Mouse (Mus musculus) ES-E14 (cell line): ENCODE data around the gene Xpr1. TPM values are rescaled to one million over a fixed set of nuclear protein-coding genes. Genes with fewer than 3 reads are reported as not detected.

Source experiments
- DNase-seq: peaks from one replicate; pipeline ENCODE4 v3.0.0-alpha.2; 2013; ENCODE audit warnings: low read depth, low spot score
- H3K27ac ChIP-seq: 2 replicates; pipeline ENCODE4 v1.5.1; 2012; ENCODE audit warnings: low read depth, mild to moderate bottlenecking, low read length, moderate library complexity, mixed read lengths; ENCODE audit not compliant: poor library complexity, insufficient read depth, severe bottlenecking
- H3K36me3 ChIP-seq: 2 replicates; pipeline ENCODE4 v1.6.1; 2012; ENCODE audit warnings: mild to moderate bottlenecking, low read length, moderate library complexity, mixed read lengths; ENCODE audit not compliant: control insufficient read depth, poor library complexity, insufficient read depth, severe bottlenecking
- H3K4me1 ChIP-seq, 2 experiments: fragments of 150-350 bp in 1 of 2; sonication (generic) in 1 of 2; 2 replicates each; pipeline ENCODE4 v1.6.1; 2012; ENCODE audit warnings: low read length in 2 of 2, mild to moderate bottlenecking in 1 of 2, mixed read lengths in 1 of 2; ENCODE audit not compliant: control insufficient read depth in 2 of 2, insufficient read depth in 2 of 2, poor library complexity in 1 of 2
- H3K4me3 ChIP-seq, 2 experiments: fragments of 150-350 bp in 1 of 2; sonication (generic) in 1 of 2; 2 replicates each; pipeline ENCODE4 v1.5.1; 2012; ENCODE audit warnings: low read length in 2 of 2, low read depth in 1 of 2, mild to moderate bottlenecking in 1 of 2, mixed read lengths in 1 of 2; ENCODE audit not compliant: insufficient read depth in 1 of 2, poor library complexity in 1 of 2, severe bottlenecking in 1 of 2
- H3K9ac ChIP-seq: 2 replicates; pipeline ENCODE4 v1.6.1; 2012; ENCODE audit warnings: low read depth, mild to moderate bottlenecking, low read length, mixed read lengths; ENCODE audit not compliant: poor library complexity, insufficient read depth, severe bottlenecking
- H3K9me3 ChIP-seq: fragments of 150-350 bp; sonication (generic); 2 replicates; pipeline ENCODE4 v1.6.1; 2012; ENCODE audit warnings: low read depth, mild to moderate bottlenecking, low read length; ENCODE audit not compliant: control insufficient read depth, insufficient read depth
- CHD2 ChIP-seq: IDR thresholded peaks from 2 replicates; pipeline ENCODE4 v1.6.1; 2014; ENCODE audit warnings: mild to moderate bottlenecking, low read depth, low read length, inconsistent platforms
- HCFC1 ChIP-seq: IDR thresholded peaks from 2 replicates; pipeline ENCODE4 v1.6.1; 2012; ENCODE audit warnings: low read length, inconsistent platforms, borderline replicate concordance; ENCODE audit not compliant: insufficient read depth
- MAFK ChIP-seq: IDR thresholded peaks from 2 replicates; pipeline ENCODE4 v1.6.1; 2014; ENCODE audit warnings: mild to moderate bottlenecking, low read depth, low read length, inconsistent platforms; ENCODE audit not compliant: insufficient read depth
- ZC3H11A ChIP-seq: IDR thresholded peaks from 2 replicates; pipeline ENCODE4 v1.6.1; 2012; ENCODE audit warnings: low read depth, mild to moderate bottlenecking, inconsistent platforms, low read length, borderline replicate concordance
- ZNF384 ChIP-seq: IDR thresholded peaks from 2 replicates; pipeline ENCODE4 v1.6.1; 2012; ENCODE audit warnings: low read depth, low read length, inconsistent platforms
- in situ Hi-C, 2 experiments: fragments of 600-800 bp; cut with MboI; formaldehyde crosslinking; loops; one replicate each; pipeline ENCODE4 v1.15.1; 2025; ENCODE audit warnings: low sequenced_read_pairs in 2 of 2, inconsistent platforms in 1 of 2; ENCODE audit not compliant: unreplicated experiment in 2 of 2
- total RNA-seq: library from RNA; depleted of rRNA; stranded (reverse); fragments of 300-350 nt; gene quantifications from 2 replicates; pipeline ENCODE4 v1.2.3, GENCODE M21; 2012; rRNA removed

Gene Xpr1
- total RNA-seq, 1 experiment, result 13.5 TPM

DNA sequence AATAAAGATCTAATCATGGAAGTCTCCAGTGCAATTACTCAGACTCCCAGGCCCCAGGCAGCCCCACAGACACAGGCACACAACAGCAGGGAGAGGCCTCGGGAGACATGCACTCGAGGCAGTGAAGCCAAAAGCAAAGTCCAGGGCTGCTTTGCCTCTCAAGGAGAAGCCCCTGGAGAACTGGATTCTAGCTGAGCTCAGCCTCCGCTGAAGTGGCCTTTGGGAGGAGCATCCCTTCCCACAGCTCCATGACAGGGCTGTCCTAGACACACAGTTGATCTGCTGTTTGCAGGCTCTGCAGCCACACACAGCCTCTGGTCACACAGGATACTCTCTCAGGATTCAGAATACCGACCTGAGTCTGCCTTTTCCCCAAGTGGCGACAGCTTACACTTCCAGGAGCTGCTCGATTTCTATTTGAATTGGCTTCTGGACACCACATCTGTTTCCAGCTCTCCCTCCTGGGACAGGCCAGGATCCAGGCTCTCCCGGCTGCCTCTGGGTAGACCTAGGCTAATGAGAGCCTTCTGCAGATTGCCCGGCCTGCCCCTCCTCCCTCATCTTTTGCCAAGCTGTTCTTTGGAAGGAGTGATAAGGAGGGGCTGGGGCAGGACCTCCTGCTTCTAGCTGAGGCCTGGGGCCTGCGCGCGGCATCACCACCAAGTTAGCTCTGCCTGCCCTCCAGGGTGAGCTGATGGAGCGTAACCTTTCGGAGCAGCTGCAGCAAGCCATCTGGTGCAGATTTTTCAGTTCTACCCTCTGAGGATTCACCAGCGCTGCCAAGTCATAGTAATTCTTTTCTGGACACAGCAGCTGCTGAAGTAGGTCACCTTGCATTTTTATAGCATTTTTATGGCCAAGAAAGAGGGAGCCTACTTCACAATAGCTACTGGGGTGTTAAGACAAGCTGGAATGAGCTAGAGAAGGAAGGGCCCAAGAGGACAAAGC, 187.5 kb downstream of the Xpr1 start:
- TF ChIP-seq MAFK, result no peak
- no peak for TF ChIP-seq ZC3H11A
- no peak for TF ChIP-seq HCFC1
- TF ChIP-seq CHD2, result no peak
- no peak for TF ChIP-seq ZNF384
- Histone ChIP-seq H3K9me3 (no peaks in the 10 kb centered on the region), H3K4me3 (no peak overlapping the region), H3K9ac (no peak overlapping the region), H3K4me1 (peaks cover 0 to 5% of the 10 kb centered on the region in 2 experiments; a peak in 3 of 4 replicates), H3K27ac (no peak overlapping the region), H3K36me3 (no peaks in the 10 kb centered on the region)
- in situ Hi-C loops, result loop anchor here (10.0 to 25.0 kb wide), 3 partner anchors 205 to 508 kb away; no protein-coding TSS in a partner anchor
- DNase-seq, result no peak

Other genes starting within 250 kb of the Xpr1 start
- gene BC034090, start 173.0 kb downstream of the Xpr1 start, total RNA-seq, result 4.2 and 7.8 TPM in 2 replicates
- 47.6 and 49.8 TPM in 2 replicates for gene Acbd6, start 140.7 kb upstream of the Xpr1 start, total RNA-seq